Mouse (Mus musculus): ENCODE data around the gene Dcaf8.

Dcaf8 gene

DNA sequence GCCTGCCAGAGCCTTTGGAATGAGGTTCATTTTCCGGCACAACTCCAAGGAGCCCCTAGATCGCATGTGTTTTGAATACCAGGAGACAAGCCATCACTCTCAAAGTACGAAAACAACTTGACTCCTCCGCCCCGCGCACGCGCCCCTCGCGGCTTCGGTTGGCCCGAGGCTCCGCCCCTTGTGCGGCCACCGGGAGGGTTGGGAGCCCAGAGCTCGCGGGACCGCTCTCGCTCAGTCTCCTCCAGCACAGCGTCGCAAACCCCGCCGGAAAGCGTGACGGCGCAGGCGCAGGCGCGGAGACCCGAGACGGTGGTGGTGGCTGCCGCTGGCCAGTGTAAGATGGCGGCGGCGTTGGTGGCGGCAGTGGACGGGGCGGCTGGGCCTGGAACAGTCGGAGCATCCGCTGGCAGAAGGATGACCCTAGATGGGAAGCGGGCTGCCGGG lies at the start of gene Dcaf8:
TSS of gene Dcaf8 (plus strand) at position 250 of the 444 bp plus-strand sequence.
- peak; percentile 99 for DNase-seq (ENCODE audit: low spot score)

DNA sequence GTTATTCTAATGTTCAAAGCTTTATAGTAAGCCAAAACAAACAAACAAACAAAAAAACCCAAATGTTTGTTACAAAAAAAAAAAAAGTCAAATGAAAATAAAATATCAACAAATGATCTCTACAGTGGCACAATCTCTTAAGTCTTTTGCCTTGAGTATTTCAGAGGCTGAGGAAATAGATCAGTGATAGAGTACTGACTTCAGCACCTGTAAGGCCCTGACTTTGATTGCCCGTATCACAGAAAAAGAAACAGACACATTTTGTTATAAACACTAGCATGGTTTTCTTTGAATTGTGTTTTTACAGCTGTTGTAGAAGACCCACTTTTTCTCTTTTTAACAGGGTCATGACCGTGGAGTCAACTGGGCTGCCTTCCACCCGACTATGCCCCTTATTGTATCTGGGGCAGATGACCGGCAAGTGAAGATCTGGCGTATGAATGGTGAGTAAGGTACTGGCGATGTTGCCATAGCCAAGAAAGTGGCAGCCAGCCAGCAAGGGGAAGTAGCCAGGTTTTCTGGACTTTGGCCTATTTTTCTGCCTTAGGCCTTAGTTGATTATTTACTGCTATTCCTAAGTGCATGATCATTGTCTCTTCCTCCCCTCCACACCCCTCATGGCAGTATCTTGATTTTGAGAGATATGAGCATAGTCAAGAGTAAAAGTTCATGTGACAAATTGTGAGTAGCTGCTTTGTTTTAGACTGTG lies 48.4 kb upstream of the Dcaf8 start:
- DNase-seq (ENCODE audit: low spot score): no peak

DNA sequence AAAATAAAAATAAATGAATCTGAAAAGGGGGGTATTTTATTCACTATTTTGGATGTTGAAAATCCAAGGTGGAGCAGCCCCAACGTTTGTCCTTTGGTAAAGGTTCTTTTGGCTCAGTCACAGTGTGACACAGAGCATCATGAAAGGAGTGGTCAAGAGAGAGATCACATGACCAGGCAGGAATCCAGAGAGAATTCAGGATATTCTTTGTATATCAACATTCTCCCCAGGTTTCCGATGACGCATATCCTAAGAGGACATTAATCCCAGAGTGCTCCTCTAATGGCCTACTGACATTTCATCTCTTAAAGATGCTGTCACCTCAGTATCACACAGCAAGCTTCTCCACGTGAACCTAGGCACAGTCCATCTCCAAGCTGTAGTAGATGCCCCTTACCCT lies 44.3 kb upstream of the Dcaf8 start:
- no peak for DNase-seq (ENCODE audit: low spot score)

DNA sequence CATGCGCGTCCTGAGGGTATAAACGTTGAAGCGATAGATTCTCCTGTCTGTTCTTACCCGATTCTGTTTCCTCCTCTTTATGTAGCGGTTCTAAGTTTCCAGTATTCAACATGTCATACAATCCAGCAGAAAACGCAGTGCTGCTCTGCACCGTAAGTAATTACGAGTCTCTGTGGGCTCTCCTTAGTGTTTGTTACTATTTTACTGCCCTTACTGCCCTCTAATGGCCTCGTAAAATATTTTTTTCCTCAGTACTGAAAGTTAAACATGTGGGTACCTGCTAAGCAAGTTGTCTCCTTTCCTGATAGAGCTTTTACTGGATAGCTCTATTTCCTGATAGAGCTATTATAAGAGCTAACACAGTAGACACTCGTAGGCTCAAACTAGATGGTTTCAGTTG lies 42.8 kb upstream of the Dcaf8 start:
- DNase-seq (ENCODE audit: low spot score): no peak

DNA sequence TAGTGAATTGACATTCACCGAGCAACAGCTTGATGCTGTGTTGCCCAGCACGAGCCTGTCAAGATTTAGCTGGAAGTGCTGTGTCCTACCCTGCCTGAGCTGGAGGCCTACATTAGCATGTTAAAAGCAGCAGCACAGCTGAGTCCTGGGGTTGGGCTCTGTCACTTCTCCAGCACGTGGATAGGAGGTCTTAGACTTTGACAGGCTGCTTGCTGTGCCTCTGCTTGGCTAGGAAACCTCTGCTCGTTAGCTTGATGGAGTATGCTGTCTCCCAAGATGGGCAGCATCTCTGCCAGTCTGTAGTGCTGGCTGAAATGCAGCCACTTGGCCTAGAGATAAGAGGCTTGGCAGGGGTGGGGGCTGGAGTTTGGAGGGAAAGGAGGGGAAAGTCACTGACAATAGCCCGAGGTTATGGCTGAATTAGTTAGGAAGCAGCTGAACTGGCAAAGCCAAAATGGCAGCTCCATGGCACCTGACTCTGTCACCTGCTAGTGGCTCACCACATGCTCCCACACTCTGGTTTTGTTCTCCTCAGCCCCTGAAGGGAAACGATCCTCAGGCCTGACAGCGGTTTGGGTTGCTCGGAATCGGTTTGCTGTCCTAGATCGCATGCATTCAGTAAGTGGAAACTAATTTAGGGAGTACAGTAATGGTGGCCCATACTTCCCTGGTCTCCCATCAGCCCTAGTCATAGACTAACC lies 40.0 kb upstream of the Dcaf8 start:
- DNase-seq (ENCODE audit: low spot score): no peak

DNA sequence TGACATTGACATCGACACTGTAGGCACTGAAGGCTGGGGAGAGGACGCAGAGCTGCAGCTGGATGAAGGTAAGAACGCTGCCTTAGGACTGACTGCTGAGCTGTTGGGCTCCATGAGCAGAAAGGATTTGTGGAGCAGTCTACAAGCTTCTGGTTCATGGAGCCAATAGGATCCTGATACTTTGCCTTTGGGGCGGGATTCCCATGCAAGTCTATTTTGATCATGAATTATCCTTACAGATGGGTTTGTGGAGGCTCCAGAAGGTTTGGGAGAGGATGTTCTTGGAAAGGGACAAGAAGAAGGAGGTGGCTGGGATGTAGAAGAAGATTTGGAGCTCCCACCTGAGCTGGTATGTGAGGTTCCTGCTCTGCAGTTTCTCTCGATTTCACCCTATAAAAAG lies 30.9 kb upstream of the Dcaf8 start:
- no peak for DNase-seq (ENCODE audit: low spot score)

DNA sequence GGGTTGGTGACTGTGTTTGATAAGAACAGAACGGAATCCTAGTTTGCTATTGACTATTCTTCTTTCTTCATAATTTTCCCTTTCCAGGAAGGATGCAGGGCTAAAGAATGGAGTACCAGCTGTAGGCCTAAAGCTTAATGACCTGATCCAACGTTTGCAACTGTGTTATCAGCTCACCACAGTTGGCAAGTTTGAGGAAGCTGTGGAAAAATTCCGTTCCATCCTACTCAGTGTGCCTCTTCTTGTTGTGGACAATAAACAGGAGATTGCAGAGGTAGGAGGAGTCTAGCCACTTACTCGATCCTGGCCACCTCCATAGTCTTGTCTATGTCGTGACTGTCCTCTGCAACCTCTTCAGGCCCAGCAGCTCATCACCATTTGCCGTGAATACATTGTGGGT lies 28.8 kb upstream of the Dcaf8 start:
- DNase-seq (ENCODE audit: low spot score): no peak

DNA sequence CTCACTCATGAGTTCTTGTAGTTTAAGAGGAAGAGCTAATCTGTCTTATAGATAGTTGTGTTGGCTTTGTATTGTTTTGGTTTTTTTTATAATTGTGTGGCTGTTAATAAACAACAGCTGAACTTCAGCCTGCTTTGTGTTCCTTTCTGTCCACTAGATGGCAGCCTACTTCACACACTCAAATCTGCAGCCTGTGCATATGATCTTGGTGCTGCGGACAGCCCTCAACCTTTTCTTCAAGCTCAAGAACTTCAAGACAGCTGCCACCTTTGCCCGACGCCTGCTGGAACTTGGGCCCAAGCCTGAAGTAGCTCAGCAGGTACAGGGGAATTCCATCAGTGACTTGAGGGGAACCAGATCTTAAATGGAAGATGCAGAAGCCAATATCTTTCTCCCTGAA lies 28.2 kb upstream of the Dcaf8 start:
- no peak for DNase-seq (ENCODE audit: low spot score)

DNA sequence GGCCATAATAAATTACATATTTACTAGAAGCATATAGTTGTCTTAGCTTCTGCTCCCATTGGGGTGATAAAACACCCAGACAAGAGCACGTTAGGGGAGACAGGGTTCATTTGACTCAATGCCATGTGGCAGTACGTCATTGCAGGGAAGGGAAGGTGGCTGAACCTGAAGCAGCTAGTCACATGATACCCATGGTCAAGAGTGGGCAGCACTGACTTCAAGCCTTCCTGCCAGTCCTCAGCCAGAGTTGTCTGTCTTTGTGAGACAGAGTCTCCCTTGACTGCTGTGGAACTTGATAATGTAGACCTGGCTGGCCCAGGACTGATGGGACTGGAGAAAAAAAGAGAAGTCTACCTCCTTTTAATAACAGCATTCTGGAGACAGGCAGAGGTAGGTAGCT lies 25.2 kb upstream of the Dcaf8 start:
- no peak for DNase-seq (ENCODE audit: low spot score)

DNA sequence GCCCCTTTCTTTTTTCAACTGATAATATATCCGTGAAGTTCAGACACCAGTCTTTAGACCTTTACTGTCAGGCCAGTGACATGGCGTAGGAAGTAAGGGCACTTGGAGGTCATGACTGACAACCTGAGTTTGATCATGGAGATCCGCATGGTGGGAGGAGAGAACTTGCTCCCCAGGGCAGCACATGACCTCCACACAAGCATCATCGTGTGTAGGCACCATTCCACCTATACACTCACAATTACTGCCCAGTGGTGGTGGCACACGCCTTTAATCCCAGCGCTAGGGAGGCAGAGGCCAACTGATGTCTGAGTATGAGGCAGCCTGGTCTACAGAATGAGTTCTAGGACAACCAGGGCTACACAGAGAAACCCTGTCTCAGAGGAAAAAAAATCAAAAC lies 23.3 kb upstream of the Dcaf8 start:
- no peak for DNase-seq (ENCODE audit: low spot score)

DNA sequence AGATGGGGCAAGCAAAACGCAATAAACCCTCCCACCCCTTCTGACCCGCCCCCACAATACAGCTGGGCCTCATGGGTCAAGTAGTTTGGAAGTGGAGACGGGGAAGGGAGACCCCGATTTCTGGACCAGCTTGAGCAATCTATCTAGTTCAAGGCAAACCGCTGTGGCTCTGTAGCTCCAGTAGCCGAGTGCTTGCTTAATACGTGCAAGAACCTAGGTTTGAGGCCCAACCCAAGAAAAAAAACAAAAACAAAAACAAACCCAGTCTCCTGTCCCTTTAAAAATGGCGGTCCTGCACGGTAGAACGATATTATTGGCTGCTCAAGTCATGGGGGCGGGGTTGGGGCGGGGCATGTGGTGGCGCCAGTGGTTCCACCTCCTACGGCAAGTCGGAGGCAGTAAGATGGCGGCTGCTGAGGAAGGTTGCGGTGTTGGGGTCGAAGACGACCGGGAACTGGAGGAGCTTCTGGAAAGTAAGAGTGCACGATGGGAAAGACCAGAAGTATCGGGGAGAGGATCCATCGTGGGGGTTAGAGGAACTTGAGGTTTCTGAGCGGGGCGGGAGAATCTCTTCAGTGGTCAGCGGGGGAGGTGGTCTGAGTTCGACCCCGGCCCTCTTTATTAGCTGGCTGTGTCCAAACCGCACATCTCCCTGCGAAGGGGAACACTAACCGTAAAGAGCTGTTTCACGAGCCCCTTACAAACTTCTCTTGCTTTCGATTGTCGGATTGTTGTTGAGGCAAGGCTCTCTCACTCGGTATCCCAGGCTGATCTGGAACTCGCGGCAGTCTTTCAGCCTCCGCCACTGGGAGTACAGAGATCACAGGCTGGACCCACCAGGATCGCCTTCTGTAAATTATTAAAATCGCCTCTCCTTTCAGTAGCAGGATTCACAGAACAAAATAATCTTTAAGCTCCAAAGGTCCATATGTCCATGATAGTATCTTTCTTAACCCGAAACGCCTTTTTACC lies 21.2 kb upstream of the Dcaf8 start, which contains the start of gene Pex19:
TSS of gene Pex19 (plus strand) at position 380 of the 972 bp plus-strand sequence.
- DNase-seq (ENCODE audit: low spot score): peak; percentile 72

DNA sequence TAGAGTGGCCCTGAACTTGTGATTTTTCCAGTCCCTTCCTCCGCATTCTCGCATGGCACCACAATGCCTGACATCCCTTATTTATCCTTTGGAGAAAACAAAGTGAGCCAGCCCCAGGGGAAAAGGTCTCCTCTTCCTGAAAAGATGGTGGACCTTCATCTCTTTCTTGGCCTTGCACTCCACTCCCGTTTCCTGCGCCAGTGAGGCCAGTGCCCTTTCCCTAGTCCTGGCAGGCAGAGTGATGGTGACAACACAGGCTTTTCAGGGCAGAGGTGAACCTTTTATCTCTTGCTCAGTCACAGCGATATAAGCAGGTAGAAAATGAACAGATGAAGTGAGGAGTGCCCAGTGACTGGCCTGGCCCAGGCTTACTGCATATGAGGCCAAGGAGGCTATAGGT lies 20.4 kb upstream of the Dcaf8 start:
- DNase-seq (ENCODE audit: low spot score): no peak

DNA sequence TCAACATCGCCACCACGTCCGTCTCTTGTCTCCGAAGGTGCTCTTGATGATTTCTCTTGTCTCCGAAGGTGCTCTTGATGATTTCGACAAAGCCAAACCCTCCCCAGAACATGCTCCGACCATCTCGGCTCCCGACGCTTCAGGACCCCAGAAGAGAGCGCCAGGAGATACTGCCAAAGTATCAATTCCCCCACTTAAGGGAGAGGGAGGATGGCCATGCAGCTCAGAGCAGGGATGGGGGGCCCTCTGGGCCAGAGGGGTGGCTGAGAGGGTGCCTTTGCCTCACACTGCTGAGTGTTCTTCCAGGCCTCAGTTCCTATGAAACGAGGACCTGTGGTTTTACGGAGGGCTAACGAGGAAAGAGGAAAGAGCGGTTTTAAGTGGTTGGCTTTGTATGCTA lies 19.3 kb upstream of the Dcaf8 start:
- DNase-seq (ENCODE audit: low spot score): no peak

DNA sequence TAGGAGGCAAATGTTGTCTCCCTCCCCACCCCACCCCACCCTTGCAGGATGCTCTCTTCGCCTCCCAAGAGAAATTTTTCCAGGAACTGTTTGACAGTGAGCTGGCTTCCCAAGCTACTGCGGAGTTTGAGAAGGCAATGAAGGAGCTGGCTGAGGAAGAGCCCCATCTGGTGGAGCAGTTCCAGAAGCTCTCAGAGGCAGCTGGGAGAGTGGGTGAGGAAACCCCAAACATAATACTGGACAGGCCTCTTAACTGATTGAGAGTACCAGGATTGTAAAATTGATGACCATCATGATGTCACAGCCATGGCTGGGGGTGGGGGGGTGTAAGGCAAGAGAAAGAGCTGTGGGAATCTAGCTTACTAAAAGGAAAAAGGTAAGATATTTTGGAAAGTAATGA lies 18.8 kb upstream of the Dcaf8 start:
- DNase-seq (ENCODE audit: low spot score): no peak

DNA sequence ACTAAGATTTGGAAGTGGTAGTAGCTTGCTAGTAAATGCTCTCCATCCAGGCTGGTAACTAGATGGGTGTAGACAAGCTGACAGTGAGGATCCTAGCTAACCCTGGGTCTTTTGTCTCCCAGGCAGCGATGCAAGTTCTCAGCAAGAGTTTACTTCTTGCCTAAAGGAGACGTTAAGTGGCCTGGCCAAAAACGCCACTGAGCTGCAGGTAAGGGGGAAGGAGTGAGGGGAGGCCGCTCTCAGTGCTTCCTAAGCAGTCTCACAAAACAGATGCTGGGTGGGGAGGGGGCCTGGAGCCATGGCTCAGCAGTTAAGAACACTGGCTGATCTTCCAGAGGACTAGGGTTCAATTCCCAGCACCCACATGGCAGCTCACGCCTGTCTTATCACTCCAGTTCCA lies 18.1 kb upstream of the Dcaf8 start:
- no peak for DNase-seq (ENCODE audit: low spot score)

DNA sequence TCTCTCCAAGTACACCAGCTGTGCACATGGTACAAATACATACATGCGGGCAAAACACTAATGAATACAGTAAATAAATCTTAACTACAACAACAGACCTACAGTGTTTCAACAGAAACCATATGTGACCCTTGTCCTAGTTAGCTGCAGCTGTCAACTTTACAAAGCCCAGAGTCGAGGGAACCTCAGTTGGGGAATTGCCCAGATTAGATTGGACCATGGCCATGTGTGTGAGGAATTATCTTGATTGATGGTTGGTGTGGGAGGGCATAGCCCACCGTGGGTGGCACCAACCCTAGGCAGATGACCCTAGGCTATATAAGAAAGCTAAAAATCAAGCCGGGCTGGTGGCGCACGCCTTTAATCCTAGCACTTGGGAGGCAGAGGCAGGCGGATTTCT lies 15.6 kb upstream of the Dcaf8 start:
- no peak for DNase-seq (ENCODE audit: low spot score)

DNA sequence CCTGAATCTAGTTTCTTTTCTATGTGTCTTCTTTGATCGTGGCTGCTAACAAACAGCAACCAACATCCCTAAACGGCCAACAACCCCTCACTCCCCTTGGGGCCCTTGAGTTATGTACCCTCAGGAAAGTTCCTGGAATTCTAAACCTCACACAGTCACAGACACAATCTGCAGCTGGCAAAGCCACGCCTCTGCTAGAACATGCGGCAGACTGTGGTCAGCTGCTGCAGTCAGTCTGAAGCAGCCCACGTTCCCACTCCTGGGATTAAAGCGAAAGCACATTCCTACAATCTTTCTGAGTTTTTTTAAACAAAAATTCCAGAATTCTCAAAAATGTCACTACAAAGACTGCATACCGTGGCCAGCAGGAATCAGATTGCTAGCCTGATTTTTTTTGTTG lies 14.3 kb upstream of the Dcaf8 start:
- DNase-seq (ENCODE audit: low spot score): no peak

DNA sequence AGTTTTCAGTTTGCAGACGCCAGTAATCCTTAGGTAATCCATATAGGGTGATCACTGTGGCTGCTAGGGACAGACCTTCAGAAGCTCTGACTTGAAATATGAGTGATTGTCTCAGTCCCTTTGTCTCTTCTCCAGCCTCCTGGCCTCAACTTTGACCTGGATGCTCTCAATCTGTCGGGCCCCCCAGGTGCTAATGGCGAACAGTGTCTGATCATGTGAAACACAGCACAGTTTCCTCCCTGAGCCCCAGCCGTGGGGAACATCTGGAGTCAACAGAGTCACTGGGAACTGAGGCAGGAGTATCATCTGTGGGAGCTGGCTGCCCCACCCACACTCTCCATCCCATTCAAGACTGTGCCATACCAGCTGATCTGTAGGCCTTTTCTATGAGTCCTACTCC lies 13.8 kb upstream of the Dcaf8 start:
- DNase-seq (ENCODE audit: low spot score): no peak

DNA sequence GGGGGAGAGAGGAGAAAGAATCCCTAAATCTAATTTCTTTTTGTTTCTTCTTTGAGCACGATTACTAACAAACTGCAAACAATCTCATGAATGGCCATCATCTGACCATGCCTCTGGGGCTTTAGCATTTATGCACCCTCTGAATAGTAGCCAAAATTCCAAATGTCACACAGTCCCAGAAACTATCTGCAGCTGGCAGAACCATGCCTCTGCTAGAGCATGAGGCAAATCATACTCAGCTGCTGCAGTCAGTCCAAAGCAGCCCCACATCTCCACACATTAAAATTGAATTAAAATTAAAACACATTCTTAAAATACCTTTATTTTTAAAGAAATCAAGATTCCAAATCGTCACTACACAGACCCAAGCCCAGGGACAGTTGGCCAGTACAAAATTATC lies 7.7 kb upstream of the Dcaf8 start:
- DNase-seq (ENCODE audit: low spot score): no peak

DNA sequence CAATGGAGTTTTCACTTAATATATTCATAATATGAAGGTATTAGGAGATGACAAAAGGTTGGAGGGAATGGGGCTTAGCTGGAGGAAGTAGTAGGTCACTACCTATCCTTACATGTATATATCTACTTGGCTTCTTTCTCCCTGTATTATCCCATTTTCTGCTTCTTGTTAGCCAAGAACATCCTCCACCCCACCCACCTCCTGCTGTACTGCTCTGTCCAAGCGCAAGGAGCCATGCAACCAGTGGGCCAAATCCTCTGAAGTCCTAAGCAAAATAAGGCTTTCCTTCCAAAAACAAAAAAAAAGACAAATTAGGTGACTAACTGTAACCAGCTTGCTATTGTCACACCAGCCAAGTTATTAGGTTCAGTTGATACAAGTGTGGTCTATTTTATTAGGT lies 7.1 kb upstream of the Dcaf8 start:
- DNase-seq (ENCODE audit: low spot score): no peak

DNA sequence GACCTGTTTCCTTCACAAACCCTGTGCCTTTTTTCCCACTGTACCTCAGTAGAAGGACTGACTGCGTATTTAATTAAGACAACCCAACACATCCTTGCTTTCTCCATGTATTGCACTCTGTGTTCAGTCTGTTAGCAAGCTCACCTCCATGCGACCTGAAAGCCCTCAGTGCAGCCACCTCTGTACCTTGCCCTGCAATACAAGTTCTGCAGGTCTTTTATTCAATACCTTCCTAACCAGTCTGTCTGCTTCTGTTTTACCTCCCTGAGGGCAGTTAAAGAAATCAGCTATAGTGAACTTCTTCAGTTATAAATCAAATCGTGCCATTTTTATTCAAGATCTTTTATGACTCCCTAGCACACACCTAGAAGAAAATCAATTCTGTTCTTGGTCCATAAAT lies 6.4 kb upstream of the Dcaf8 start:
- DNase-seq (ENCODE audit: low spot score): no peak

DNA sequence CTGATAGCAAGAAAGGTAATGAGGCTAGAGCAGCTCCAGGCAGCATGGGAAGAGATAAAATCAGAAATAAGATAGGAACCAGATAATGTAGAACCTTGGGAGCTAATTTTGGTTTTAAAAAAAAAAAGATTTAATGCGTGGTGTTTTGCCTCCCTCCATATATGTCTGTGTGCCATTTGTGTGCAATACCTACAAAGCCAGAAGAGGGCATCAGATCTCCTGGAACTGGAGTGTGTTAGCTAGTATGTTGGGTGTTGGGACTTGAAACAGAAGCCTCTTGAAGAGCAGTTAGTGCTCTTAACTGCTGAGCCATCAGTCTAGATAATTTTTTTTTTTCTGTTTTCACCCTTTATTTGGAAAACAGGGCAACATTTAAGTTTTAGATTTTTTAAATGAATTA lies 4.3 kb upstream of the Dcaf8 start:
- no peak for DNase-seq (ENCODE audit: low spot score)
